Mouse (Mus musculus): ENCODE measurements around the gene Kbtbd8. TPM values are rescaled to one million over a fixed set of nuclear protein-coding genes. Genes with fewer than 3 reads are reported as not detected.

The Kbtbd8 gene
- polyA plus RNA-seq, 1 experiment from 2014 or later: 6.3 TPM

DNA sequence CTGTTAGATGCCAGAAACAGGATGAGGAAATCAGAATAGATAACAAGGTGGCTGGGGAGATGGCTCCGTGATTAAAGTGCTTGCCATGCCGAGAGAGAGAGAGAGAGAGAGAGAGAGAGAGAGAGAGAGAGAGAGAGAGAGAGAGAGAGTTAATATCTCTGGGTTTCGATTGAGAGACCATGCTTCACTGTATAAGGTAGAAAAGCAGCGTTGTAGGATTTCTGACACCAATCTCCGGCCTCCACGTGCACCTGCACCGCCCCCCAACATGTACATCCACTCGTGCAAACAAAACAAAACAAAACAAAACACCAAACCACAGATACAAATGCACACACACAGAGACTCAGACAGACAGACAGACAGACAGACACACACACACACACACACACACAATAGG, 527 bp upstream of the Kbtbd8 start:
- H3K9me3 ChIP-seq: no peaks in the 10 kb centered on the region
- H3K27ac ChIP-seq (replicated peaks): no peak overlapping the region
- H3K27me3 ChIP-seq: peaks cover 8% of the 10 kb centered on the region; the same call in 1 of the 2 replicates
- H3K4me1 ChIP-seq: peaks cover 14% of the 10 kb centered on the region
- WGBS: 70% methylated on average over 8 of the region's 8 CpGs
- H3K36me3 ChIP-seq: 0 out of 2 replicates have a peak, but pooled peaks cover under 1% of the 10 kb centered on the region
- no peak for ATAC-seq (ENCODE audit: low FRiP score, low read depth)
- no peak overlapping the region for H3K4me3 ChIP-seq
- no peak overlapping the region for H3K9ac ChIP-seq (replicated peaks)
- no peak overlapping the region for H3K4me2 ChIP-seq (replicated peaks)

DNA sequence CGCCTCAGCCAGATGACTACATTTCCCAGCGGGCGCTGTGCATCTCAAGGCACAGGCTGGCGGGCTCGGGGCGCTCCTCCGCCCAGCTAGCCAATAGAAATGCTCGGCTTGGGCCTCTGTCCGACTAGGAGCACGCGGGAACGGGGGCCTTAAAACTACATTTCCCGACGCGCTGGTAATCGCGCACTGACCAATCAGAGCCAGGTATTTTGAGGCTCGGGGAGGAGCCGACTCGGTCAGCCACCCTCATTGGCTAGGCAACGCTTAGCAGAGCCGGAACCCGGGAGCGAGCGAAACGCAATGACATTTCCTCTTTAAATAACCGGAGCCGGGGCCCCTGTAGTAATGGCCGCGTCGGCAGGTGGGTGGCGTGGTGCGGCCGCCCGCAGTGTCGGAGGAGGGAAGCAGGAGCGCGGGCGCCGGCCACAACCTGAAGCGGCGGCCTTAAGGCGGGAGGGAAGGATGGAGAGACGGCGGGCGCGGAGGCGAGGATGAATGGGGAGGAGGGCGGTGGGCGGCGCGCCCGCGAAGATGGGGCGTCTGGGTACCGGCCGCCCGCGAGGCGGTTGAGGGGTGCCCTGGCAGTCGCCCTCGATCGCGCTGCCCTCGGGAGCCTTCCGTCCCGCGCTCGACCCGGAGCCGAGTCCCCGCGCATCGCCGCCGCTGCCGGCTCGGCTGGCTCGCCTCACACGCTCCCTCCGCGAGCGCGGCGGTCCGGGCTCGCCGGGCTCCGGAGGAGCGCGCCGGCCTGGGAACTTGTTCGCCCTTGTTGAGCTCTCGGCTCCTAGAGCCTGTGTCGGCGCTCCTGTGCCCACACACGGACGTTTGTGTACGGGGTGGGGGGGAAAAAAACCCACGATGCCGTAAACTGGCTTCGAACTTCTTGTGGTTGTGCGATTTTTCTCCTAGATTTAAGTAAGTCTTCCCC, 838 bp downstream of the Kbtbd8 start:
- under 1% methylated on average over 98 of the region's 103 CpGs for WGBS
- Histone ChIP-seq H3K9ac (replicated peaks) (peak overlapping the region; percentile 84), H3K27me3 (peaks cover 8% of the 10 kb centered on the region; the same call in 1 of the 2 replicates), H3K4me1 (peaks cover 14% of the 10 kb centered on the region), H3K9me3 (no peaks in the 10 kb centered on the region), H3K36me3 (peaks cover 13% of the 10 kb centered on the region), H3K27ac (replicated peaks) (peak overlapping the region; percentile 86), H3K4me2 (replicated peaks) (peak overlapping the region; percentile 62), H3K4me3 (peak overlapping the region; percentile 89)
- ATAC-seq (ENCODE audit: low FRiP score, low read depth): peak; percentile 99

DNA sequence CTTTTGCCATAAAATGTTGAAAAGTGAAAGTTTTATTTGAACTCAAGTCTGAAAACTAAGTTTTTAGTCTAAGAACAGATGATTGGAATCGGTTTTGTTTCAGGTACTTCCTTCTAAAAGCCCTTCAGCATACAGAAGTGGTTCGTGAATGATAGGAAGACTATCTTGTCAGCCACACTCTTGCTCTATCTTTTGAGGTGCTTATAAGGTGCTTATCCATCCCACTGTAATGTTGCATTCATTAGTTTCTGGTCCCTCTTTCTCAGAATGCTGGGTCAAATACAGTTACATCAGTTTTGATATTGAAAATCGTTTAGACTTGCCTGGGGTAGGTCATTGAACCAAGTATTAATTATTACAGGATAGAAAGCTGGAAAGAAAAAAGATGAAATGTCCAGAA, 2.3 kb downstream of the Kbtbd8 start:
- no peak for ATAC-seq (ENCODE audit: low FRiP score, low read depth)
- Histone ChIP-seq H3K27me3 (peaks cover 8% of the 10 kb centered on the region; the same call in 1 of the 2 replicates), H3K9me3 (no peaks in the 10 kb centered on the region), H3K4me2 (replicated peaks) (peak overlapping the region; percentile 6; the same call in 1 of the 2 replicates), H3K9ac (replicated peaks) (no peak overlapping the region), H3K4me1 (peaks cover 18% of the 10 kb centered on the region), H3K4me3 (no peak overlapping the region), H3K27ac (replicated peaks) (no peak overlapping the region), H3K36me3 (peaks cover 13% of the 10 kb centered on the region)
- WGBS: 87% methylated on average over 3 of the region's 3 CpGs

DNA sequence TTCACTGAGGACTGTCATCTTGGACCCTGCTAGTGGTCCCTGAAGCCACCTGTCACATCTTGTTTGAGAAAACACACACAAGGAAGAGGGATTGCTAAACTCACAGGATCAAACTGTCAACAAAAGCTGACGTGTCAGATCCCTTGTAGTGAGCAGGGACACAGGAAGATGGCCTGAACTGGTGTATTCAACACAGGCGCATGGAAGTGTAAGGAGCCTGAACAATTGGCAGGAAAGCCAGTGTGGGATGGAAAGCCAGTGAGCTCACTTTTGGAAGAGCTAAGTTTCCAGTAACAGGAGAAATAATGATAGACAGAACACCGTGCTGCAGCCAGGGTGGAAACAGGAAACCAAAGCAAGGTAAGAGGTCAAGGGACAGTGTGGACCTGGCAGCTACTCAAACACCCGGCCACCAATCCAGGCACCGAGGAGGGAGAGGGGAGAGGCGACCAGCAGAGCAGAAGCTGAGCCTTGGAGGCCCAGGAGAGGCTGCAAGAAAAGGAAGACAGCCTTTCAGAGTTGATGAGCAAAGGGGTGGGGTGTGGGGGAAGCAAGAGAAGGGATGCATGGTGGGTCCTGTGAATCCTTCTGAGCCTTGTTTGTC, 33.0 kb downstream of the Kbtbd8 start:
- no peaks in the 10 kb centered on the region for H3K36me3 ChIP-seq
- no peak overlapping the region for H3K4me3 ChIP-seq
- H3K4me1 ChIP-seq: no peaks in the 10 kb centered on the region
- H3K27ac ChIP-seq (replicated peaks): no peak overlapping the region
- H3K9ac ChIP-seq (replicated peaks): no peak overlapping the region
- no peaks in the 10 kb centered on the region for H3K9me3 ChIP-seq
- H3K4me2 ChIP-seq (replicated peaks): no peak overlapping the region
- no peak for ATAC-seq (ENCODE audit: low FRiP score, low read depth)
- H3K27me3 ChIP-seq: no peaks in the 10 kb centered on the region
- 63% methylated on average over 6 of the region's 6 CpGs for WGBS

DNA sequence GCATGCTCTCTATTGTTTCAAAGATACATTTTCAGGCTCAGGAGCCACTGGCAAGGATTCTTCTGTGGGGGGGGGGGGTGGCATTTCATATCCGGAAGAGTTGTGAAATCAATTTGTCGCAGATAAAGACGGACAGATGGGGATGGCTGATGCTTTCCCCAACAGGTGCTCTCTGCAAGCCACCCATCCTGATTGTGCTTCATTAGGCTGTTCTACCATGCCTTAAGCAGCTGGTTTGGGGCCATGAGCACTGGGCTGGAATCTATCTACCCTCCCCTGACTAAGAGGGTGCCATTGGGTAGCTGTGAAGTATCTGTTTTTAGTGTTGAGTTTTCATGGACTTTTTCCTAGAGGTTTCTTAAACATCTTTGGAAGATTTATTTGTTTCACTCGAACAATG, 33.8 kb downstream of the Kbtbd8 start:
- Histone ChIP-seq H3K9ac (replicated peaks) (no peak overlapping the region), H3K4me2 (replicated peaks) (no peak overlapping the region), H3K27me3 (no peaks in the 10 kb centered on the region), H3K27ac (replicated peaks) (no peak overlapping the region), H3K4me3 (no peak overlapping the region), H3K9me3 (no peaks in the 10 kb centered on the region), H3K36me3 (no peaks in the 10 kb centered on the region), H3K4me1 (no peaks in the 10 kb centered on the region)
- no peak for ATAC-seq (ENCODE audit: low FRiP score, low read depth)
- 87% methylated on average over 4 of the region's 4 CpGs for WGBS

DNA sequence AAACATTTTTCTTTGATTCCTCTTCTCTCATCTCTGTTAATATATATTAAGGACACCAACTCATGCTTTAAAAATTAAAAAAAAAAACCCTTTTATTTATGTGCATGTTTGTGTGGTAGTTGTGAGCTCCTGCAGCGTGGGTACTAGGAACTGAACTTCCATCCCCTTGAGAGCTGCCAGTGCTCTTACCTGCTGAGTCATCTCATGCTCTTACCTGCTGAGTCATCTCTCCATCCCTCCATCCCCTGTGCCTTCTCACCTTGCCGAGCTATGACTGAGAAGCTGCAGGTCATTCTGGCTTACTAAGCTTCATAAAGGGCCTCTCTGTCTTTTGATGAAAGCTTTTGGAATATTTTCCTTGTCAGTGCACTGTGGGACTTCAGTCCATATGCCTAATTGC, 34.5 kb downstream of the Kbtbd8 start:
- H3K4me2 ChIP-seq (replicated peaks): no peak overlapping the region
- no peak overlapping the region for H3K27ac ChIP-seq (replicated peaks)
- H3K27me3 ChIP-seq: no peaks in the 10 kb centered on the region
- ATAC-seq (ENCODE audit: low FRiP score, low read depth): no peak
- H3K4me1 ChIP-seq: no peaks in the 10 kb centered on the region
- no peaks in the 10 kb centered on the region for H3K36me3 ChIP-seq
- no peak overlapping the region for H3K4me3 ChIP-seq
- H3K9ac ChIP-seq (replicated peaks): no peak overlapping the region
- 0 out of 2 replicates have a peak, but pooled peaks cover 3% of the 10 kb centered on the region for H3K9me3 ChIP-seq
- 71% methylated on average over 2 of the region's 2 CpGs for WGBS

DNA sequence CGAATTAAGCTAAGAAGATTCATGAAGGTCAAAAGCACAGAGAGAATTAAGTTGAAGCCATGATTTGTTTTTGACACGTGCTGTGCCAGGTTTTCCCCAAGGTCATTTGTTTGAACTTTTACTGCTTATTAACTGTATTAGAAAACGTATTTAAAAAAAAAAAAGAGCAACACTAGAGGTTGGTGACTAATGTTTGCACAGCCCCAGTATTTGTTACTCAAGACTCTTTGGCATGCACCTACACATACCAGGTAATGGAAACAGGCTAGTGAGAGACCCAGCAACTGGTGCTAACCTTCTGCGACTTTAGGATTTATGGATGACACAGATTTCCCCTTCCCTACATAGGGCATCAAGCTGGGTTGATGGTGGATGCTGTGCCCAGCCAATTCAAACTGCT, 46.9 kb downstream of the Kbtbd8 start:
- H3K27ac ChIP-seq (replicated peaks): no peak overlapping the region
- H3K9me3 ChIP-seq: no peaks in the 10 kb centered on the region
- peaks cover 37% of the 10 kb centered on the region for H3K27me3 ChIP-seq
- WGBS: 76% methylated on average over 4 of the region's 4 CpGs
- H3K9ac ChIP-seq (replicated peaks): no peak overlapping the region
- H3K4me1 ChIP-seq: peaks cover 15% of the 10 kb centered on the region
- H3K36me3 ChIP-seq: no peaks in the 10 kb centered on the region
- H3K4me3 ChIP-seq: no peak overlapping the region
- no peak for ATAC-seq (ENCODE audit: low FRiP score, low read depth)
- H3K4me2 ChIP-seq (replicated peaks): no peak overlapping the region

DNA sequence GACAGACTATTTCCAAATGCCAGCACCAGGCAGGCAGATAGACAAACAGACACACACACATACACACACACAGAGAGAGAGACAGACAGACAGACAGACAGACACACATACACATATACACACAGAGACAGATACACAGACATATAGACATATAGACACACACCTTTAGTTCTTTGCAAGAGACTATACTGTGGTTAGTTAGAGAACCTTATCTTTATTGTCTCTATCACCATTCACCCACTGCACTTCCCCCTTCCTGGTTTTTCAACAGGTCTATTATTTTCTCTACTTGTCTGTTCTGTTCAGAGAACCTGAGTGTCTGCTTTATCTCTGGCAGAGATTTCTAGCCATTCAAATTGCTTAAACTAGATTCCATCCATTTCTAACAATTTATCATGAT, 48.6 kb downstream of the Kbtbd8 start:
- ATAC-seq (ENCODE audit: low FRiP score, low read depth): no peak
- H3K9me3 ChIP-seq: no peaks in the 10 kb centered on the region
- H3K4me3 ChIP-seq: no peak overlapping the region
- H3K4me2 ChIP-seq (replicated peaks): no peak overlapping the region
- H3K27me3 ChIP-seq: peaks cover 52% of the 10 kb centered on the region
- H3K36me3 ChIP-seq: no peaks in the 10 kb centered on the region
- no peak overlapping the region for H3K27ac ChIP-seq (replicated peaks)
- H3K9ac ChIP-seq (replicated peaks): no peak overlapping the region
- H3K4me1 ChIP-seq: peaks cover 24% of the 10 kb centered on the region

DNA sequence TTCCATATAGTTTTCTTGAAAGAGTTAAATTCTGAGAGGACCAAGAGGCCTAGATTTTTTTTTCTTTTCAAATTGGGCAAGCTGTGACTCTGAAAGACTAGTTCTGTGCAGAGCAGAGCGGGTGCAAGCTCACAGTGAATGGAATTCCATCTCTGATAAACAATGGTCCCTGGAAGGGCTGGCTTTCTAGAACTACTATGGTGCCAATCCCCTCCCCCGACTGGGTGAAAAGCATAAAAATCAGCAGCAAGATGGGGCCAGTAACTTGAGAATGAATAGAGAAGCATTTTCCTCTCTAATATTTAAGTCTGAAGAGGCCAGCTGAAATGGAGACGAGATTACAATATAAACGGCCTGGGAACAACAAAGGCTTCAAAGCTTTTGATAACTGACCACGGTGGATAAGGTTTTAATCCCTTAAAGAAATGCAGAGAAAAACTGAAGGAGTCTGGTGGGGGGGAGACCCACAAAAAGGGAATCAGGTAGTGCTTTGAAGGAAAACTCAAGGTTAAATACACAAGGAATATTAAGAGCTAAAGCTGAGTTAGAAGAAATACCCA, 50.7 kb downstream of the Kbtbd8 start:
- WGBS: 5% methylated on average over 5 of the region's 5 CpGs
- peak overlapping the region; percentile 39; the same call in 1 of the 2 replicates for H3K27ac ChIP-seq (replicated peaks)
- H3K4me1 ChIP-seq: peaks cover 24% of the 10 kb centered on the region
- no peaks in the 10 kb centered on the region for H3K36me3 ChIP-seq
- H3K9me3 ChIP-seq: no peaks in the 10 kb centered on the region
- H3K4me2 ChIP-seq (replicated peaks): 0 out of 2 replicates have a peak overlapping the region, but pooled peaks have one; percentile 5
- peak; percentile 78 for ATAC-seq (ENCODE audit: low FRiP score, low read depth)
- H3K27me3 ChIP-seq: peaks cover 58% of the 10 kb centered on the region
- no peak overlapping the region for H3K9ac ChIP-seq (replicated peaks)
- no peak overlapping the region for H3K4me3 ChIP-seq

DNA sequence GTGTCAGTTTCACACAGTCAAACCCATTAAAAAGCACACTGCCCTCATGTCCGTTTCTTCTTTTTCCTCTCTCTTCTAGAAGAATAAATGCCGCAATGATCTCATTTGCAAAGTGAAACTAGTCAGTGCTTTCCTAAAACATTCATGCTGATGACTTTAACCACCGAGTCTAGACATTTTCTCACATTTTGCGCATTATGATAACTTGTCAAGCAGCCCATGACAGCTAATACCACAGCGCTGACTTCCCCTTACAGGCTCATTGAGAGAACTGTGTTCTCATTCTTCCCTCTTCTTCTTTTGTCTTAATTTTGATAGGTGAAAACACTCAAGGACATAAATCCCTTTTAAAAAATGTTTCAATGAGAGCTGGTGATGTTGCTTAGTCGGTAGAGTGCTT, 52.4 kb downstream of the Kbtbd8 start:
- ATAC-seq (ENCODE audit: low FRiP score, low read depth): no peak
- H3K9ac ChIP-seq (replicated peaks): no peak overlapping the region
- peaks cover 56% of the 10 kb centered on the region for H3K27me3 ChIP-seq
- no peaks in the 10 kb centered on the region for H3K36me3 ChIP-seq
- no peak overlapping the region for H3K4me2 ChIP-seq (replicated peaks)
- H3K9me3 ChIP-seq: no peaks in the 10 kb centered on the region
- H3K4me1 ChIP-seq: peaks cover 29% of the 10 kb centered on the region
- H3K4me3 ChIP-seq: no peak overlapping the region
- 80% methylated on average over 6 of the region's 6 CpGs for WGBS
- H3K27ac ChIP-seq (replicated peaks): no peak overlapping the region

DNA sequence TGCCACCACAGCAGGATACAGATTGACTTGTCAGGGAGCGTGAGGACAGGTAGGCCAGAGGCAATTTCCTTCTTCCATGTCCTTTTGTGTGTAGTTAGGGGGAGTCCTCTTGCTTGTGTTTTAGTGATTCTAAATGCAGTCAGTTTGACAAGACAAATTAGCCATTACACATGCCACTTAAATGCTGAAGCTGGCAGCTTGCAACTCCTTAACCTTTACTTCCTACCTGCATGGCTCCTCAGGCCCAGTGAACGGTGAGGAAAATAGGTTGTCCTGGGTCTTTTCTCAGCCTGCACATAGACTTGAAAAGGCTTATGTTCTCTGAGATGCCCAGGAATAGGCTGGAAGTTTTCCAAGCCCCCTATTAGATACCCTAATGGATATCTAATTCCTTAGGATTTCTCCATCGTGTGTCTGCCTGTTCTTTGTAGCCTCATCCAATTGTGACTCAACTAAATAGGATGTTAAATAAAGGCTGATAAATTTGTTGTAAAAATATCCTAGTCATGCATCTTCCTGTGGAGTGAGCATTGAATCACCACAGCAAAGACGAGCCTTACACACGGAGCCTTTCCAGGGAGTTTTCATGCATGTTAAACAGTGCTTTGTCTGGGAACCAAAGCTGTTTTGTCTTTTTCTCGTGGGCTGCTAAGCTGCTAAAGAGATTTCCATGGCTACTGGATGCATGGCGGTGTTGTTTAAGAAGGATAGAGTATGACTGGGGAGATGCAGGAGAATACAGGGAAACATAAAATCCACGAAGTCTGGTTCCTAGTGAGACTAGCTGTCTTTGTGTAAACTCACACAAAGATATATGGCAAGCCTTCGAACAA, 57.5 kb downstream of the Kbtbd8 start:
- Histone ChIP-seq H3K36me3 (no peaks in the 10 kb centered on the region), H3K9ac (replicated peaks) (no peak overlapping the region), H3K4me3 (no peak overlapping the region), H3K4me2 (replicated peaks) (no peak overlapping the region), H3K9me3 (no peaks in the 10 kb centered on the region), H3K27ac (replicated peaks) (peak overlapping the region; percentile 50), H3K4me1 (peaks cover 13% of the 10 kb centered on the region; the same call in 1 of the 2 replicates), H3K27me3 (peaks cover 53% of the 10 kb centered on the region)
- ATAC-seq (ENCODE audit: low FRiP score, low read depth): peak; percentile 80
- WGBS: 15% methylated on average over 9 of the region's 9 CpGs

All from midbrain, embryonic 12.5 days (tissue).